Mouse (Mus musculus): Measurements from ENCODE around the gene Pcyox1. TPM values are rescaled to one million over a fixed set of nuclear protein-coding genes. Genes with fewer than 3 reads are reported as not detected.
A peak's percentile ranks its signal among the peaks of the same experiment; 100 is the strongest.

The Pcyox1 gene
- polyA plus RNA-seq (2012; rRNA removed), result 57.1 and 69.2 TPM in 2 replicates

DNA sequence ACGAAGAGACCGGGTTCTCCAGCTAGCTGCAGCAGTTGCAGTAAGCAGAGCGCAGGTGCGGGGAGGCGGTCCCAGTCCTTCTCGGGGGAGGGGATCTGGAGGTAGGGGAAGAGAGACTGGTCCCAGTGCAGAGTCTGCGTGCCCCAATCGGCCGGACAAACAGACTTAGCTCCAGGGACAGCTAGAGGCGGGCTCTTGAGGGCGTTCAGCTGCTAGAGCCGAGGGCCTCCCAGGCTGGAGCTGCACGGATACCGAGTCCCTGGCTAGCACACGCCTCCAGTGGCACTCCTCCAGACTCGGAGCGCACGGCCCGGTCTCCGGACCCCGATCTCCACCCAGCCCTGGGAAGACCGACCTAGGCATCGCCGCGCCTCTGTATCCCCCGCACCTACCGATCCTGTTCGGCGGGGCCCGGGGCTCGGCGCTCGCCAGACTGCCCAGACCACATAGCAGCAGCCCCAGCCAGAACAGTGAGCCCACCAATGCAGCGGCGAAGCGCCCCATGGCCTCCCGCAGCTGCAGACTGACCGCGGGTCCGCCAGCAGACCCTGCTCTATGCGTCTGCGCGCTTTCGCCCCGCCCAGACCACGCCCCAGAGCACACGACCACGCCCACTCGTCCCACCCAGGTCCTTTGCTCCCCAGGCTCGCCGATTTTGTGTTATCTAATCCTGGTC lies at the start of gene Pcyox1:
Gene Pcyox1 (minus strand): TSS at position 574 of the 676 bp plus-strand sequence.
- DNase-seq (ENCODE audit: extremely low spot score in 1 of 2, low spot score in 1 of 2), result peak; percentile 73 to 85

DNA sequence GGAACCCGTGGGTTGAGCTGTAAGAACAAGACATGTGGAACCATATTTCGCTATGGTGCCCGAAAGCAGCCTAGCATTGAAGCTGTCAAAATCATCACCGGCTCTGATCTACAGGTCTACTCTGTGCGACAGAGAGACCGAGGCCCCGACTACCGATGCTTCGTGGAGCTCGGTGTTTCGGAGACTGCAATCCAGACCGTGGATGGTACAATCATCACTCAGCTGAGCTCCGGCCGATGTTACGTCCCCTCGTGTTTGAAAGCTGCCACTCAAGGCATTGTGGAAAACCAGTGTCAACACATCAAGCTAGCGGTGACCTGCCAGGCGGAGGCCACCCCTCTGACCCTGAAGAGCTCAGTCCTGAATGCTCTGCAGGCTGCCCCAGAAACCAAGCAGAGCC lies 48.6 kb upstream of the Pcyox1 start:
- no peak for DNase-seq (ENCODE audit: extremely low spot score in 1 of 2, low spot score in 1 of 2)

DNA sequence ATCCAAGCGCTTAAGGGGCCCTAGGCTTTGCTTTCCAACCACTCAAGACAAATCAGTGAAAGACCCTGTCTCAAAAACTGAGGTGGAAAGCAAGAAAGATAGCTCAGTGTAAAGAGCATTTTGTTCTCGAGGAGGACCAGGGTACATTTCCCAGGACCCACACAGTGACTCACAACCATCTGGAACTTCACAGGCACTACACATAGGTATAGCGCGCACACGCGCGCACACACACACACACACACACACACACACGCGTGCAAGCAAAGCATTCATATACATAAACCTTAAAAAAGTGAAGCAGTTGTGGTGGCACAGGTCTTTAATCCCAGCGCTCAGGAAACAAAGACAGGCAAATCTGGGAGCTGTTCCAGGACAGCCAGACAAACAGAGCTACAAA lies 44.6 kb upstream of the Pcyox1 start:
- DNase-seq (ENCODE audit: extremely low spot score in 1 of 2, low spot score in 1 of 2), result no peak

DNA sequence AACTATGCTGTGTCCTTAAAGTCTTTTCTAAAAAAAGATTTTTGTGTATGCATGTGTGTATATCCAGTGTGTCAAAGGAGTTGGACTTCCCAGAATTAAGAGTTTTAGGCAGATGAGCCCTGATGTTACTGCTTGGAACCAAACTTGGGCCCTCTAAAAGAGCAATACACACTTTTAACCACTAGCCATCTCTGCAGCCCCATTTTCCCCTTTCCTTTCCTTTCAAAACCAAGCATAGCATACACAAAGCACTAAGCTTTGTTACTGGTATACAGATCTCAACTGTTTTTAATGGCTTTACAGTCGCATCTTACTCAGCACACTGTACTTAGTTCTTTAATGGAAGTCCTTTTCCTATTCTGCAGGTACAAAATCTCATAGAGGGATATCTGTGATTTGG lies 42.6 kb upstream of the Pcyox1 start:
- DNase-seq (ENCODE audit: extremely low spot score in 1 of 2, low spot score in 1 of 2), result no peak

DNA sequence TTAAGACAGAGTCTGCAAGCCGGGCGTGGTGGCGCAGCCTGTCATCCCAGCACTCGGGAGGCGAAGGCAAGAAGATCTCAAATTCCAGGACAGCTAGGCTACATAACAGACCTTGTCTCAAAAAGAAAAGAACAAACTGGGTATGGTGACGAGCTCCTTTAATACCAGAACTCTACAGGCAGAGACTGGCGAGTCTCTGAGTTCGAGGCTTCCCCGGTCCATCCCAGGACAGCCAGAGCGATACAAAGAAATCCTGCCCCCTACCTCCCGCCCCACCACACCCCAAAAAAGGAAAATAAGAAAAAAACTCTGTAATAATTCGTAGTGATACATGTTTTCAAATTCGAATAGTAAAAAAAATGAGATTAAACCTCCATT lies 42.2 kb upstream of the Pcyox1 start:
- no peak for DNase-seq (ENCODE audit: extremely low spot score in 1 of 2, low spot score in 1 of 2)

DNA sequence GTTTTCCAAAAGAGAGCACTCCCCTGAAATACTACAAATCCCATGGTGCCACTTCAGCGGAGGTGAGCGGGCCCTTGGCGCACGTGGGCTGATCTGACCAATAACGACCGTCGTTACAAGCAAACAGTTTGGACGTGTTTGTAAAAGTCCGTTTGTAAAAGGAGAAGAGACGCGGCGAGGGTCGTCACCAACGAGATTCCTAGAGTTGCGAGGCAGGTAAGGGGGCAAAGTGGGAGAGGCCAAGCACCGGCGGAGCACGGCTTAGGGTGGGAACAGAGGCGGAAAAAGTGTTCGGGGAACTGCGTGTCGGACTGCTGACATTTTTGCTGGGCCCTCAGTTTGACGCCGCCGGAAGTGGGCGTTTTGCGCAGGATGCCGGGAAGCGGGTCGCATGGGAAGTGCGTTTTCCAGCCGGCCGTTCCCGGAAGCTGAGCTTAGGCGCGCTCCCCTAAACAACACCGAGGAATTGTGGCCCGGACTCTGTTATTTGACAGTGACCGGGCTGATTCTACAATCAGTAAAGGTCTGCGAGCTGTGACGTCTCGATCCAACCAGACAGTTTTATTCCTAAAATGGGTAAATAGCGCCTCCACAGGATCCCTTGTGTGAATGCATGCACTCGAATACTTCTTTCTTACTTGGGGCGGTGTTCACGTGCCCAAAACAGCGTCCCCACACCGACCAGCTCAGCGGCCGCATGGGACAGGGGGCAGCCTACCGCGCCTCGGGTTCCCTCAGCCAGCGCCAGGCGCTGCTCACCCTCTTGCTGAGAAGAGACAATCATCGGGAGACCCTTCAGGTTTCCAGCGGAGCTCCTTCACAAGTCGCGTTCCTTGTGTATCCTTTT lies 41.5 kb upstream of the Pcyox1 start, which contains the start of gene C87436:
Gene C87436 (plus strand): TSS at position 103 of the 847 bp plus-strand sequence.
- peak; percentile 94 to 97 for DNase-seq (ENCODE audit: extremely low spot score in 1 of 2, low spot score in 1 of 2)

DNA sequence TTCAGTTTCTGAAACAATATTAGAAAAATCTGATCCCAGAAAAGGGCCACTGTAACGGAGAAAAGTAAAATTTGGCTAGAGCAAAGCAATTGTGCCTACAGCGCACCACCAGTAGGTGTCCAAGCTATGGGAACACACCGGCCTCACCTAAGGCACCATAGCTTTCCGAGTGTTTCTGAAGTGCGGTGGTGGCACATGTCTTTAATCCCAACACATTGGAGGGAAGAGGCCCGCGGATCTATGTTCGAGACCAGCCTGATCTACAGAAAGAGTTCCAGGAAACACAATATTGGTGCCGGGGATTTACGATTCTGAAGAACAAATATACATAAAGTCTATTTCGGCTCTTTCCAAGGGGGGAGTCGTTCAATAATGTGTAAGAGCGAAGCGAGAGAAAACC lies 40.8 kb upstream of the Pcyox1 start:
- peak; percentile 28 to 49 for DNase-seq (ENCODE audit: extremely low spot score in 1 of 2, low spot score in 1 of 2)

DNA sequence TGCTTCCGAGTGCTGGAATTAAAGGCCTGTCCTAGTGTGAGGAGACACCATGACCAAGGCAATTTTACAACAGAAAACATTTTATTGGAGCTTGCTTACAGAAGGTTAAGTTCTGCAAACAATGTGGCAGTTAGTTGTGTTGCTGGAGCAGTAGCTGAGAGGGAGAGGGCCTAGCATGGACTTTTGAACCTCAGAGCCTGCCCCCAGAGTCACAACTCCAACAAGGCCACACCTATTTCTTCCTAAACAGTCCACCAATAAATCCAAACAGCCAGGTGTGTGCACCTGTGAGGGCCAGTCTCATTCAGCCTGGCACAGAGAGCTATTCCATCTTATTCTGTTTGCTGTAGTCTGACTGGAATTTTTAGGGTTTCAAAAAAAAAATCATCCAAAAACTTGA lies 36.7 kb upstream of the Pcyox1 start:
- DNase-seq (ENCODE audit: extremely low spot score in 1 of 2, low spot score in 1 of 2), result no peak

DNA sequence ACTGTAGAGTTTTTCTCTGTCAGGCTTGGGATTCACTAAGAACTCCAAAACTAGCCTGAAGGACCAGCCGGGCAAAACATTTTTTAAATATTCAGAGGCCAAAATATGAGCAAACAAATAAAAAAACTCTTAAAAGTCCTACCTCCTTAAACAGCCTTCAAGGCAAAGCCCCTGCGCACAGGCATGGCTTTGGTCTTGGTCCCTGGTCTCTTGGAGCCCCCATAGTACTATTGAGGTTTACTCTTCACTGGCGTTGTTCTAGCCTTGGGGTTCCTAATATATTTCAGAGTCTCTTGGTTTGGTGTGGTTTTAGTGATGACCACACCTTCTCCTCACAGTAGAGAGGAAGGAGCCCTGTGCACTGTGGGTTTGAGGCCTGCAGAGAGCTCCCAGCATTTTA lies 34.6 kb upstream of the Pcyox1 start:
- DNase-seq (ENCODE audit: extremely low spot score in 1 of 2, low spot score in 1 of 2), result no peak

DNA sequence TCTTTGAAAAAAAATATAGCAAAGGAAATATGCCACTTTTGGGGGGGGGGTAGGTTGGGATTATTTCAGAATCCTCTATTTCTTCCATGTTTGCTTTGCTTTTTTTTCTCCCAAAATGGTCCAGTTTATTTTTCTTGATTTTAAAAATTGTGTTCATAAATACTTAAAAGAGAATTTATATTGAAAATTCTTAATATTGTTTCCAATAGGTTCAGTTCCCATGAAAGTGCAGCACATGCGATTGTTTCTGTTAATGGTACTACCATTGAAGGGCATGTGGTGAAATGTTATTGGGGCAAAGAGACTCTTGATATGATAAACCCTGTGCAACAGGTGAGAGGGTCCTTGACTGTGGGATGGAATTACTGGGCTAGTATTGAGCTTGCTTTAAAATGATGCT lies 29.4 kb upstream of the Pcyox1 start, which contains the start of gene Gm44790:
Gene Gm44790 (plus strand): TSS at position 301 of the 400 bp plus-strand sequence.
- DNase-seq (ENCODE audit: extremely low spot score in 1 of 2, low spot score in 1 of 2), result no peak

DNA sequence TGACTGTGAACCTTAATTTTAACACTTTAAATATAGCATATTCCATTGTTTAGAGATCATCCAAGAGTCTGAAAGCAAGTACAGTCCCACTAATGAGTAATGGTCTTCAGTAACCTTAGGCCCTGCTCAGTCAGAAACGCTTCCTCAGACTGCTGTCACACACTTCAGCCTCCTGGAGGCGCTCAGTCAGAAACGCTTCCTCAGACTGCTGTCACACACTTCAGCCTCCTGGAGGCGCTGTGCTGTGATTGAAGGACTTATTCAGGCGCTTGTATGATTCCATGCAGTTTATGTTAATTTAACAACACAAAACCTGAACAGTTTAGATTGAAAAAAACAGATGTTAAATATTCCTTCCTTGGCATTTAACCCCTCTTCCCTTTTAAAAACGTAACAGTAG lies 23.5 kb upstream of the Pcyox1 start:
- no peak for DNase-seq (ENCODE audit: extremely low spot score in 1 of 2, low spot score in 1 of 2)

DNA sequence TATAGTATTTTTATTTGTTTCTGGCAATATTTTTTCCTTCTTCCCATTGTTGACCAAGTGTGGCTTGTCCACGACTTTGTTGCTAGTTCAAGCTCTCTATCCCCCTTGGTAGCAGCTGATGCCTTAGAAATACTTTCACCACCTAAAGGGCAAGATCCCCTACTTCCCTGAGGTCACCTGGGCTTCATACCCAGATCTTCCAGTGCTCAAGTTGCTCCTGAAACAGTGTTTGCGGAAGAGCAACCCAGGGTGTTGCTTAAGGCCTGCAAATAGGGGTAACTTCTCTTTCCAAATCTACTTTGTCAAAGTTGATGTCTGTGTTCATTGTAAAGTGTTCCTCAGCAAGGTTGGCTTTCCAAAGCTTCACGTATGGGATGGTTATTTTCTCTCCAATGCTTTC lies 22.3 kb upstream of the Pcyox1 start:
- no peak for DNase-seq (ENCODE audit: extremely low spot score in 1 of 2, low spot score in 1 of 2)

DNA sequence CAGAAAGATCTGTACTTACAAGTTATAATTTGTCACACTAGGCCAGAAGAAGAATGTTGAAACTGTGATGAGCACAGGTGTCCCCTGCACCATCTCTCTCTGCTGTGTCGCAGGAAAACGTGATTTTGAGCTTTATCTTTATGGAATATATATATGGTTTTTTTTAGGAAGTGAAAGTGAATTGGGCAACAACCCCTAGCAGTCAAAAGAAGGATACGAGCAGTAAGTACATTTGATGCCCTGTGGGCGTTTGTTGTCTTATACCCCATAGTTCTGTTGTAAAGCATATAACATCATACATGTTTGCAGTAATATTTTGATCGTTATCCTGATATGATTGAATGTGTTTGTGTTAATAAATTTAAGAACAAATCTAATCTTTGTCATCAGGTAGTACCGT lies 21.8 kb upstream of the Pcyox1 start:
- DNase-seq (ENCODE audit: extremely low spot score in 1 of 2, low spot score in 1 of 2), result no peak

DNA sequence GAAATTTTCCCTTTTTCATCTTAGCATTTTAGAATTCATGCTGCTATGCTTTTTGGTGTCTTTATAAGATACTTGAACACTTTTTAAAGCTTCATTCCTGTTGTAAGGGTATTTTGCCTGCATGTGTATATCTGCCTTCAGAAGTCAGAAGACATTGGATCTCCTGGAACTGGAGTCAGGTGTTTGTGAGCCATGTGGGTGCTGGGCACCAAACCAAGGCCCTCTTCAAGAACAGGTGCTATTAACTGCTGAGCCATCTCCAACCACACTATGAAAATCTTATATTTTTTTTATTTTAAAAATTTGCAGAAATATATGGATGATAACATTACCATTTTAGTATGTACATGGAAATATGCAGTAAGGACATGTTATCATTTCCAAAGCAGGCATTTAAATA lies 9.4 kb upstream of the Pcyox1 start:
- no peak for DNase-seq (ENCODE audit: extremely low spot score in 1 of 2, low spot score in 1 of 2)

DNA sequence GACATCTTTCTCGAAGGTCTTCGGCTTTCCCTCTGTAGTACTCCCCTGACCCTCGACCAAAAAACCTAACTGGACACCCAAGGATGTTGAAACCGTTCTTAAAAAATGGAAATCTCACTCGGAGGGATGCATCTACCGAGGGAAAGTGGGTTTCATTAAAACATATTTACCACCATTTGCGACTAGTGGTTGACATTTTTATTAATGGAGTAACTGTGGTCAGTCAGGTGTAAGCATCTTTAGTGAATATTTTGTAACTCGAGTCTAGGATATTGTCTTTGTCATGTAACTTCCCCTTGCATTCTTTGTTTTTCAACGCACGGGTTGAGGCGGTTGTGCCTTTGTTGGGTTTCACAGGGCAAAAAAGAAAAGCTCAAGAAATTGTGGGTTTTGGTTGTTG lies 8.0 kb upstream of the Pcyox1 start:
- no peak for DNase-seq (ENCODE audit: extremely low spot score in 1 of 2, low spot score in 1 of 2)

DNA sequence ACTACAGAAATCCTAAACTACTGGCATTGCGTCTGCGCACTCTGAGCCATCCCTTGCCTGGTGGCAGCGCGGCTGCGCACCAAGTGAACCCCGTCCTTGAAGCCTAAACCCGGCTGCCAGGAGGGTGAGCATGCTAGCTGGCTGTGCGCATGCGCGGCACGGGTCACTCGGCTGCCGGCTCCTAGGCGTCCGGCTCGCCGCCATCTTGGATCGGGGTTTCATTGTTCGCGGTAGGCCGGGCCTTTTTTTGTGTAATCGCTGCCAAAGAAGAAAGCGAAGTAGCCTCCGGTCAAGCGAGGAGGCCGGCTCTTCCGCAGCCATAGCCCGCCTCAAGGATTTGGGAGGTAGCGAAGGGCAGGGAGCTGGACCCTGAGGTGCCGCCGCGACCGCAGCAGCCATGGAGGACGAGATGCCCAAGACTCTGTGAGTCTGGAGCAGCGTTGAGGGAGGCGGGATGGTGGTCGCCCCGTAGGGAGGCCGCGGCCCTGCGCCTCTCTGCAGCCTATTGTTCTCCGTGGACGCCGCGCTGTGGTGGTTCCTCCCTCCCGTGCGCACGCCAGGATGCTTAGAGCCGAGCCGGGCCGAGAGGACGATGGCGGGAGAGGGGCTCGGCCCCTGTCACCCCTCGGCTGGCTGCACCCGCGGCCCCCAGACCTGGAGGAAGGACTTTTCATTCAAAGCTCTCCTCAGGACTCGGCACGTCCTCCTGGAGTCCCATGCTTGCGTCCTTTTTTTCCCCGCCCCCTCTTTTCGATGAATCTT lies 7.3 kb upstream of the Pcyox1 start, which contains the start of gene Tia1:
Gene Tia1 (plus strand): TSS at position 120 of the 762 bp plus-strand sequence.
- DNase-seq (ENCODE audit: extremely low spot score in 1 of 2, low spot score in 1 of 2), result peak; percentile 93 to 97

DNA sequence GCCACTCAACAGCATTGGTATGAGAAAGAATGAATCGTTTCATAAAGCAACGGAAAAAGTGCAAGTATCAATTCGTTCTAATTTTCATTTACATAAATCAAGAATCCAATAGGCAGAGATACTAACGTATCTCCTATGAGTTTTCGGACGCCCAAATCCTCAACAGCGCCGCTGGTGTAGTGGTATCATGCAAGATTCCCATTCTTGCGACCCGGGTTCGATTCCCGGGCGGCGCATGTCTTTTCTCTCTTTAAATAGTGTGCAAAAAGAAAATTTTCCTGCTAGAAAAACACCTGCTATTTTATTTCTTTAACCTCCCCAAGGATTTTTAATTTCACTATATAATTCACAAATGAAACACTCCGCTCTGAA lies 6.8 kb upstream of the Pcyox1 start:
- peak; percentile 84 to 98 for DNase-seq (ENCODE audit: extremely low spot score in 1 of 2, low spot score in 1 of 2)

DNA sequence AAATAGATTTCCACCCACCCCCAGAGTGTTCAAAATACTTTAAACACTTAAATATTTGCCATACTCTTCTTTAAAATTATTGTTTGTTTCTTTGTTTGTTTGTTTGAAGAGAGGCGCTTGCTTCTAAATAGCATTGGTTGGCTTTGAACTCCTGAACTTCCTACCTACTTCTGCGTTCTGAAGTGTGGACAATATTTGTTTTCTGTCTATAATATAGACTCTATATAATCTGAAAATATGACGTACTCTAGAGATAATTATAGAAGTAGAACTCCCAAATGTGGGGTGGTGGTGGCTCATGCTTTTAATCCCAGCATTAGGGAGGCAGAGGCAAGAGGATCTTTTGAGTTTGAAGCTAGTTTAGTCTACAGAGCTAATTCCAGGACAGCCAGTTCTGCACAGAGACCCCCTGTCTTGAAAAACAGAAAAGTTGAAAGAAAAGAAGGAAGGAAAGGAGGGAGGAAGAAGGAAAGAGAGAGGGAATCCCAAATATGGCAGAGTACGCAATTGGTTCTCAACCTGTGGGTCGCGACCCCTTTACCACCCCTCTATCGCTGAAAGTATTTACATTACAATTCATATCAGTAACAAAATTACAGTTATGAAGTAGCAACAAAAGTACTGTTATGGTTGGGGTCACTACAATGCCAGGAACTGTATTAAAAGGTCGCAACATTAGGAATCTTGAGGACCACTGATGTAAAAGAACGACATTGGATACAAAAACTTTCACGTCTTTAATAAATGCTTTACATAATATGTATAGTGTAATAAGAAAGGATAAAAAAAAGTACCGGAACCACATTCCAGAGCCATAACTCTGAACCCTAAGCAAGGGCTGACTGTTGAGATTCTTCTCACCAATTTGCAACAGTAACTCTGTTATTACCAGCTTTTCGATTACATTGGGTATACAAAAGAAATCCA lies 6.0 kb upstream of the Pcyox1 start:
- DNase-seq (ENCODE audit: extremely low spot score in 1 of 2, low spot score in 1 of 2), result peak in 1 of 2 experiments; percentile 20

DNA sequence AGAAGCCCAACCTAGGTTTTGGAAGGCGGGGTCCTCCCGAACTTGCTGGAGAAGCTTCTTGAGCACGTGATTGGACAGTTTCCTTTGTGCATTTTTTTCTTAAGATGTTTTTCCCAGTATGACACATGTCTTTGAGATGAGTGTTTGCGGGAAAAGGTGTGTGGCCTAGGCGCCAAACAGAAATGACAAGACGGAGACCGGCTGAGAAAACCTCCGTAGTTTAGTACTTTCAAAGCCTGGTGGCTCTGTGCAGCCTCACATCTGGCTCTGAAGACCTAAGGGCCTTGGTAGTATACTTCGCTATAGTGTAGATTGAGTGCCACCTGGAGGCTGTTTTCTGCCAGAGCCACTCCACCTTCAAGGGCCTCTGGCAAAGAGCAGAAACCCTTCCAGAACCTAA lies 4.0 kb upstream of the Pcyox1 start:
- DNase-seq (ENCODE audit: extremely low spot score in 1 of 2, low spot score in 1 of 2), result peak; percentile 40 to 77

DNA sequence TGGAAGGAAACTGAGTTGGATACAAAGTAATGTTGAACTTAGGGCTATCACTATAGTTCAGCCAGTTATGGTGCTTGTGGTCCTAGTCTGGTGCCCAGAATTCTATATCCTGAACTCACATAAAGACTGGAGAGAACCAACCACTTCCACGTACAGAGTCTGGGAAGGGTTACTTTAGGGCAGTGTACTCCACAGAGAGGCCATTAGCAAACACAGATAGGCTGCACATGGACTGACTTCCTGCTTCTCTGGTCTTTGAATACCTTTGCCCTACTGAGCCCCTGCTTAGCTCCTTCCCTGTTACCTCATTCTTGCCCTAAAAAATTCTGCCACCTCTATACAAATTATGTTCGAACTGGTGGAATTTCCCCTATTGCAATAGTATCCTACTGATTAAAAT lies 3.0 kb upstream of the Pcyox1 start:
- DNase-seq (ENCODE audit: extremely low spot score in 1 of 2, low spot score in 1 of 2), result no peak
